Mouse (Mus musculus): ENCODE data around the gene S100a5. TPM values are rescaled to one million over a fixed set of nuclear protein-coding genes. Genes with fewer than 3 reads are reported as not detected.
A peak's percentile ranks its signal among the peaks of the same experiment; 100 is the strongest.

S100a5 gene
- polyA plus RNA-seq, 1 experiment from 2014 or later: not detected

DNA sequence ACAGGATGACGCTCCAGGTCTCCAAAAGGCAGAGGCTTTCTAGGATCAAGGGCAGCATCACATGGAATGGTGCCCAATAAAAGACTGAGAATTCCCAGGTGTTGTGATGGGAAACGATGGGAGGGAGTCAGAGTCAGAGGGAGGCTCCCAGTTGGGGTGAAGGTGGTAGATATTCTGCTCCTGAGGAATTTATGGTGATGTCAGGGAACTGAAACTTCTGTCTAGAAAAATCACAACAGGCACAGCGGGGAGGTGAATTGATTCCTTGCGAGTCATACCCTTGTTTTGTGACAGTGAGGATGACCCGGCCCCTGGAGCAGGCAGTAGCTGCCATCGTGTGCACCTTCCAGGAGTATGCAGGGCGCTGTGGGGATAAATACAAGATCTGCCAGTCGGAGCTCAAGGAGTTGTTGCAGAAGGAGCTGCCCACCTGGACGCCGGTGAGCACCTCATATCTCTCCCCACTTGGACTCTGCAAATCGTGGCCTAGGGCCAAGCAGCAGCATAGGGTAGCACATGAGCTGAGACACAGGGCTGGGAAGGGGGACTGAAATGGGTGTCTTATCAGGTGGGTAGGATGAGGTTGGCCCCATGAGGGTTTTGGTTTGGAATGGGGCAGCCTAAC is 6.7 kb upstream of the S100a5 start, which contains the start of gene Gm42674:
Gm42674 (plus strand) TSS at position 419 of the 625 bp plus-strand sequence.
- H3K4me1 ChIP-seq: 0 out of 2 replicates have a peak, but pooled peaks cover 4% of the 10 kb centered on the region
- no peak for ATAC-seq
- whole genome bisulfite sequencing (ENCODE audit: insufficient replicate concordance): 65% methylated on average over 11 of the region's 11 CpGs
- H3K27ac ChIP-seq: no peak within 1 kb of the TSS
- H3K4me2 ChIP-seq: no peak within 1 kb of the TSS
- H3K27me3 ChIP-seq (replicated peaks): no peaks in the 10 kb centered on the region
- H3K36me3 ChIP-seq: no peaks in the 10 kb centered on the region
- H3K9ac ChIP-seq: no peak within 1 kb of the TSS
- no peaks in the 10 kb centered on the region for H3K9me3 ChIP-seq (replicated peaks)
- H3K4me3 ChIP-seq: no peak within 1 kb of the TSS

DNA sequence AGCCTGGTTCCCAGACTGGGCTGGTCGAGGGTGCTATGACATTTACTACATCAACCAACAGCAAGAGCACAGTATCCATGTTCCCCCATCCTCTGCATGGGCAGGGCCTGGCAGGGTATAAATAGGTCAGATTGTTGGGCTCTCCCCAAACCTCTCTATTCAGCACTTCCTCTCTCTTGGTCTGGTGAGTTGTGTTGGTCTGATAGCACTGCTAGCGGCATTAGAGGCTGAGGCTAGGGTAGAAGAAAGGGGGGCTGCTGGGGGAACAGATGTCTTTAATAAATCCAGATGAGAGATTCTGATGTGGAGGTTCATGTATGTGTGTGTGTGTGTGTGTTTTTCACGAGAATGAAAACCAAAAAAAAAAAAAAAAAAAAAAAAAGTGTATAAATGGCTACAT is 4.7 kb upstream of the S100a5 start, which contains the start of gene S100a4:
S100a4 (plus strand) TSS at position 149 of the 400 bp plus-strand sequence.
- no peak within 1 kb of the TSS for H3K27ac ChIP-seq
- no peak for ATAC-seq

GRCm38 (mm10) chr3:90604416-90604815 is 3.9 kb upstream of the S100a5 start:
- ATAC-seq: no peak
- 44% methylated on average over 4 of the region's 4 CpGs for WGBS (ENCODE audit: insufficient replicate concordance)
- H3K27ac ChIP-seq: no peak overlapping the region

More for the DNA sequence above, 4.7 kb upstream of the S100a5 start, which contains the start of gene S100a4:
- Histone ChIP-seq H3K36me3 (no peaks in the 10 kb centered on the region), H3K4me2 (no peak within 1 kb of the TSS), H3K4me1 (0 out of 2 replicates have a peak, but pooled peaks cover 4% of the 10 kb centered on the region), H3K27me3 (replicated peaks) (no peaks in the 10 kb centered on the region; the same call in 1 of the 2 replicates), H3K9ac (no peak within 1 kb of the TSS), H3K9me3 (replicated peaks) (no peaks in the 10 kb centered on the region), H3K4me3 (no peak within 1 kb of the TSS)
- WGBS (ENCODE audit: insufficient replicate concordance): 17% methylated on average over 3 of the region's 3 CpGs

DNA sequence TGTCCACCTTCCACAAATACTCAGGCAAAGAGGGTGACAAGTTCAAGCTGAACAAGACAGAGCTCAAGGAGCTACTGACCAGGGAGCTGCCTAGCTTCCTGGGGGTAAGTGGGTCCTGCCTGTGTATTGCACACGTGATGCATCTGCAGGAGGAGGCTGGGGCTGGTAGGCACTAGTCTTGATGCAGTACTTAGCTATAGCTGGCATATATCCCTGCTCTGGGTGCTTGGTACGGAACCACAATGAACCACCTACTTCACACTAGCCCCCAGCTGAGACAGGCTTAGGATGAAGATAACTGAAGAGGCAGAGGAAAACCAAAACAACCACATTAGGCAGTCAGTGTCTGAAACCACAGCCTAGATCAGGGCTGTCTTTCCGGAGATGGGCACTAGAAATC is 3.3 kb upstream of the S100a5 start:
- Histone ChIP-seq H3K27ac (no peak overlapping the region), H3K9me3 (replicated peaks) (no peaks in the 10 kb centered on the region)
- 37% methylated on average over 3 of the region's 3 CpGs for WGBS (ENCODE audit: insufficient replicate concordance)

More at GRCm38 (mm10) chr3:90604416-90604815, 3.9 kb upstream of the S100a5 start:
- Histone ChIP-seq H3K27me3 (replicated peaks) (no peaks in the 10 kb centered on the region; the same call in 1 of the 2 replicates), H3K4me1 (0 out of 2 replicates have a peak, but pooled peaks cover 4% of the 10 kb centered on the region), H3K4me2 (no peak overlapping the region), H3K36me3 (no peaks in the 10 kb centered on the region), H3K9me3 (replicated peaks) (no peaks in the 10 kb centered on the region), H3K4me3 (no peak overlapping the region), H3K9ac (no peak overlapping the region)

DNA sequence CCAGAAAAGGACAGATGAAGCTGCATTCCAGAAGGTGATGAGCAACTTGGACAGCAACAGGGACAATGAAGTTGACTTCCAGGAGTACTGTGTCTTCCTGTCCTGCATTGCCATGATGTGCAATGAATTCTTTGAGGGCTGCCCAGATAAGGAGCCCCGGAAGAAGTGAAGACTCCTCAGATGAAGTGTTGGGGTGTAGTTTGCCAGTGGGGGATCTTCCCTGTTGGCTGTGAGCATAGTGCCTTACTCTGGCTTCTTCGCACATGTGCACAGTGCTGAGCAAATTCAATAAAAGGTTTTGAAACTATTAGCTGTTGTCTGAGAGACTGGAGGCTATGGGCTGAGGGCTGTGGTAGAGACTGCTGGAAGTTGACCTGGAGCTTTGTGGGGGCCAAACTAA is 2.6 kb upstream of the S100a5 start:
- H3K27ac ChIP-seq: no peak overlapping the region
- no peaks in the 10 kb centered on the region; the same call in 1 of the 2 replicates for H3K27me3 ChIP-seq (replicated peaks)
- H3K36me3 ChIP-seq: no peaks in the 10 kb centered on the region
- ATAC-seq: no peak
- 0 out of 2 replicates have a peak, but pooled peaks cover 4% of the 10 kb centered on the region for H3K4me1 ChIP-seq
- H3K9me3 ChIP-seq (replicated peaks): no peaks in the 10 kb centered on the region
- H3K4me2 ChIP-seq: no peak overlapping the region
- H3K4me3 ChIP-seq: no peak overlapping the region
- 68% methylated on average over 2 of the region's 2 CpGs for WGBS (ENCODE audit: insufficient replicate concordance)
- no peak overlapping the region for H3K9ac ChIP-seq

More for the DNA sequence above, 3.3 kb upstream of the S100a5 start:
- H3K9ac ChIP-seq: no peak overlapping the region
- no peaks in the 10 kb centered on the region; the same call in 1 of the 2 replicates for H3K27me3 ChIP-seq (replicated peaks)
- ATAC-seq: no peak
- no peak overlapping the region for H3K4me2 ChIP-seq
- 0 out of 2 replicates have a peak, but pooled peaks cover 4% of the 10 kb centered on the region for H3K4me1 ChIP-seq
- no peak overlapping the region for H3K4me3 ChIP-seq
- H3K36me3 ChIP-seq: no peaks in the 10 kb centered on the region

DNA sequence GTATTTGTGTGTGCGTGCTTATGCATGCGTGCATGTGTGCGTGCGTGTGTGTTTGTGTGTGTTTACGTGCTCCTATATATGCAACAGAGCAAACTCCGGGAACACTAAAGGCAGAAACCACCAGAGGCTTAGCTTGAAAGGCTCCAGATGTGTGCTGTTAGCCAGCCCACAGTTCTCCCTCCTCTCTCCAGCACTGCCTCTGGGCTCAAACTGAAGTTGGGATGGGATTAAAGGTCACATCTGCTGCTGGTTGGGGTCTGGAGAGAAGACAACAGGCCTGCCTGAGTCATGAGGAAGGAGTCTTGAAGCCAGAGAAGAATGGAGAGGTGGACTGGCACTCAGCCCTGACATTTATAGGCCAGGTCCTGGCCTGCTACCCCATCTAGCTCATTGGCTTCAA is 2.1 kb upstream of the S100a5 start:
- Histone ChIP-seq H3K9ac (no peak overlapping the region), H3K9me3 (replicated peaks) (no peaks in the 10 kb centered on the region), H3K4me3 (no peak overlapping the region), H3K27me3 (replicated peaks) (no peaks in the 10 kb centered on the region; the same call in 1 of the 2 replicates), H3K4me2 (no peak overlapping the region), H3K4me1 (0 out of 2 replicates have a peak, but pooled peaks cover 4% of the 10 kb centered on the region), H3K36me3 (no peaks in the 10 kb centered on the region), H3K27ac (no peak overlapping the region)
- no peak for ATAC-seq
- WGBS (ENCODE audit: insufficient replicate concordance): 88% methylated on average over 6 of the region's 6 CpGs

DNA sequence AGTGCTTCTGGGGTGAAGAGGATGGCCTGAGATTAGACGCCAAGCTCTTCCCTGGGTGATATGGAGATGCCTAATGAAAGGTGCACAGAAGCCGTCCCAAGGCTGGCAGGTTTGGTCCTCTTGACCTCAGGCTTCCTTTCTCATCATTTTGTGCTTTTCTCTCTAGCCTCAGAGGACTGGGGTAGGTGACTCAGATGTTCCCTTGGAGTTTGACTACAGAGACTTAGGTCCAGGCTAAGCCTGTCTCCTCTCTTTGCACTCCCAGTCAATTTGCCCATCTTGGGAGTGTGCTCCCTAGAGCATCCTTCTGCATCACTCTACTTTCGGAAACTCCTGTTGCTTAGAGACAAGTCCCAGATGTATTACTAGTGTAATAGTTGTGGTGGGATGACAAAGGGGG is 962 bp upstream of the S100a5 start:
- Histone ChIP-seq H3K4me1 (0 out of 2 replicates have a peak, but pooled peaks cover 4% of the 10 kb centered on the region), H3K36me3 (no peaks in the 10 kb centered on the region), H3K4me3 (no peak overlapping the region), H3K4me2 (no peak overlapping the region), H3K27me3 (replicated peaks) (no peaks in the 10 kb centered on the region; the same call in 1 of the 2 replicates), H3K9me3 (replicated peaks) (no peaks in the 10 kb centered on the region), H3K27ac (no peak overlapping the region), H3K9ac (no peak overlapping the region)
- no peak for ATAC-seq
- 66% methylated on average over 3 of the region's 3 CpGs for whole genome bisulfite sequencing (ENCODE audit: insufficient replicate concordance)

DNA sequence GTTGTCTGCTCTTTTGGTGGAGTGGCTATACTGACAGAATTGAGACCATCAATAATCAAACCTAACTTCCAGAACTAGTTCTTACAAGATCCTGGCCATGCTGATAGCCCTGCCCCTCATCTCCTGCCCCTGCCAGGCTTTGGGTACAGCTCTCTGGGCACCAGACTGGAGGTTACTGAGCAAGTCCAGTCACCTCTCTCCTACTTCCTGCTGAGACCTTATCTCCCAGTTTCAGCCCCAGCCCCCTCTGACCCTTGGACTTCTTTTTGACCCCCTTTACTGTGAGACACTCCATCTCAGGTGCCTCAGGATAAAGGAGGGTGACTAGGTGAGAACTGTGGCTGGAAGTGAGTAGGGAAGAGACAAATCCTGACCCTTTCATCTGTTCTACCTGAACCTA is 779 bp downstream of the S100a5 start:
- peaks cover 7% of the 10 kb centered on the region for H3K4me1 ChIP-seq
- H3K27me3 ChIP-seq (replicated peaks): peaks cover 14% of the 10 kb centered on the region; the same call in 1 of the 2 replicates
- no peak overlapping the region for H3K4me3 ChIP-seq
- no peaks in the 10 kb centered on the region for H3K36me3 ChIP-seq
- no peak overlapping the region for H3K4me2 ChIP-seq
- H3K9ac ChIP-seq: no peak overlapping the region
- ATAC-seq: no peak
- no peaks in the 10 kb centered on the region for H3K9me3 ChIP-seq (replicated peaks)
- no peak overlapping the region for H3K27ac ChIP-seq

- ATAC-seq: no peak
- no peak overlapping the region for H3K27ac ChIP-seq
- H3K27me3 ChIP-seq (replicated peaks): peaks cover 14% of the 10 kb centered on the region; the same call in 1 of the 2 replicates
- H3K9ac ChIP-seq: no peak overlapping the region
- WGBS (ENCODE audit: insufficient replicate concordance): 68% methylated on average over 3 of the region's 3 CpGs
- peaks cover 7% of the 10 kb centered on the region for H3K4me1 ChIP-seq
- no peaks in the 10 kb centered on the region for H3K36me3 ChIP-seq
- no peaks in the 10 kb centered on the region for H3K9me3 ChIP-seq (replicated peaks)
- H3K4me2 ChIP-seq: no peak overlapping the region
- H3K4me3 ChIP-seq: no peak overlapping the region
Observed at GRCm38 (mm10) chr3:90611494-90611893, 3.2 kb downstream of the S100a5 start.

GRCm38 (mm10) chr3:90612061-90612460 is 3.7 kb downstream of the S100a5 start:
- no peak overlapping the region for H3K4me2 ChIP-seq

GRCm38 (mm10) chr3:90612728-90613291 is 4.5 kb downstream of the S100a5 start, which contains the start of gene S100a6:
S100a6 (plus strand) TSS chr3:90612882.
- peak; percentile 53; the same call in 1 of the 2 replicates for ATAC-seq
- no peaks in the 10 kb centered on the region for H3K36me3 ChIP-seq
- H3K9ac ChIP-seq: no peak within 1 kb of the TSS
- H3K27me3 ChIP-seq (replicated peaks): peaks cover 14% of the 10 kb centered on the region; the same call in 1 of the 2 replicates
- under 1% methylated on average over 23 of the region's 23 CpGs for WGBS (ENCODE audit: insufficient replicate concordance)
- H3K9me3 ChIP-seq (replicated peaks): no peaks in the 10 kb centered on the region
- no peak within 1 kb of the TSS for H3K27ac ChIP-seq
- peaks cover 7% of the 10 kb centered on the region for H3K4me1 ChIP-seq
- peak within 1 kb of the TSS; percentile 25 for H3K4me3 ChIP-seq
- H3K4me2 ChIP-seq: peak within 1 kb of the TSS; percentile 58

More at GRCm38 (mm10) chr3:90612061-90612460, 3.7 kb downstream of the S100a5 start:
- 32% methylated on average over 4 of the region's 4 CpGs for WGBS (ENCODE audit: insufficient replicate concordance)
- H3K27ac ChIP-seq: no peak overlapping the region
- H3K4me1 ChIP-seq: peaks cover 7% of the 10 kb centered on the region
- H3K4me3 ChIP-seq: no peak overlapping the region
- no peak for ATAC-seq
- H3K9ac ChIP-seq: no peak overlapping the region
- H3K27me3 ChIP-seq (replicated peaks): peaks cover 14% of the 10 kb centered on the region; the same call in 1 of the 2 replicates
- H3K36me3 ChIP-seq: no peaks in the 10 kb centered on the region
- no peaks in the 10 kb centered on the region for H3K9me3 ChIP-seq (replicated peaks)

Measured in liver, embryonic 12.5 days (tissue).